Mouse (Mus musculus) kidney, adult 9 months (tissue): Measurements from ENCODE around the gene Kri1.
"Not testable (repeated sequence)": the region's sequence is repeated elsewhere in the genome, so short reads cannot be mapped to it uniquely, and the experiment has no call there.

ENCODE experiments used
- DNase-seq: peaks from one replicate; pipeline ENCODE4 v3.0.0; 2022

Gene Kri1

GRCm38 (mm10) chr9:21314367-21315140, 26.8 kb upstream of the Kri1 start:
- DNase-seq, result no peak

GRCm38 (mm10) chr9:21313394-21313793, 25.6 kb upstream of the Kri1 start:
- peak; percentile 89 for DNase-seq

- DNase-seq, result peak; percentile 59
Measured at GRCm38 (mm10) chr9:21312134-21312533, 24.4 kb upstream of the Kri1 start, which contains the start of gene Ap1m2. Gene Ap1m2, minus strand, starts transcription at chr9:21312337.

GRCm38 (mm10) chr9:21311695-21312094, 23.9 kb upstream of the Kri1 start:
- no peak for DNase-seq

GRCm38 (mm10) chr9:21309150-21309741, 21.5 kb upstream of the Kri1 start:
- peak; percentile 35 for DNase-seq

GRCm38 (mm10) chr9:21305065-21305464, 17.3 kb upstream of the Kri1 start:
- DNase-seq, result no peak

GRCm38 (mm10) chr9:21299014-21299413, 11.2 kb upstream of the Kri1 start:
- DNase-seq, result no peak

GRCm38 (mm10) chr9:21292271-21292670, 4.5 kb upstream of the Kri1 start:
- DNase-seq, result no peak

- DNase-seq, result not testable (repeated sequence)
Measured at GRCm38 (mm10) chr9:21291868-21292267, 4.1 kb upstream of the Kri1 start.

GRCm38 (mm10) chr9:21291022-21291787, 3.4 kb upstream of the Kri1 start, which contains the start of gene Cdkn2d:
Gene Cdkn2d, minus strand, starts transcription at chr9:21291407.
- DNase-seq, result peak; percentile 100

GRCm38 (mm10) chr9:21290589-21290988, 2.8 kb upstream of the Kri1 start:
- DNase-seq, result no peak

- no peak for DNase-seq
Measured at GRCm38 (mm10) chr9:21289337-21289671, 1.5 kb upstream of the Kri1 start.

GRCm38 (mm10) chr9:21288404-21289336, 901 bp upstream of the Kri1 start:
- peak; percentile 48 for DNase-seq

- no peak for DNase-seq
Measured at GRCm38 (mm10) chr9:21286753-21287152, 1.0 kb downstream of the Kri1 start.

- DNase-seq, result peak; percentile 55
Measured at GRCm38 (mm10) chr9:21283994-21284393, 3.8 kb downstream of the Kri1 start.

- DNase-seq, result no peak
Measured at GRCm38 (mm10) chr9:21283591-21283990, 4.2 kb downstream of the Kri1 start.

GRCm38 (mm10) chr9:21277776-21278175, 10.0 kb downstream of the Kri1 start:
- no peak for DNase-seq

GRCm38 (mm10) chr9:21276307-21276706, 11.5 kb downstream of the Kri1 start:
- no peak for DNase-seq

GRCm38 (mm10) chr9:21275727-21276126, 12.0 kb downstream of the Kri1 start:
- no peak for DNase-seq

- no peak for DNase-seq
Measured at GRCm38 (mm10) chr9:21275013-21275710, 12.6 kb downstream of the Kri1 start.

- no peak for DNase-seq
Measured at GRCm38 (mm10) chr9:21274336-21274735, 13.4 kb downstream of the Kri1 start.
